Mouse (Mus musculus) heart, postnatal 4 days (tissue): ENCODE data around the gene Usp29. TPM values are rescaled to one million over a fixed set of nuclear protein-coding genes. Genes with fewer than 3 reads are reported as not detected.
"Not testable (repeated sequence)": the region's sequence is repeated elsewhere in the genome, so short reads cannot be mapped to it uniquely, and the experiment has no call there.

ENCODE experiments used
- DNase-seq: peaks from one replicate; pipeline ENCODE4 v3.0.0; 2021
- microRNA-seq, 2 experiments: library from miRNA; unstranded; fragments of <30 nt; microRNA quantifications; one replicate each; pipeline ENCODE4 v1.2.0; 2021 to 2022
- total RNA-seq, 2 experiments: library from RNA; stranded (reverse); gene quantifications; 2 replicates each; pipeline ENCODE4 v1.2.3; 2021

The Usp29 gene
- total RNA-seq, 2 experiments from 2014 or later: 4.5 to 4.6 TPM

- DNase-seq: no peak
These were observed 204.4 kb downstream of the Usp29 start for GRCm38 (mm10) chr7:6934741-6935140.

DNA sequence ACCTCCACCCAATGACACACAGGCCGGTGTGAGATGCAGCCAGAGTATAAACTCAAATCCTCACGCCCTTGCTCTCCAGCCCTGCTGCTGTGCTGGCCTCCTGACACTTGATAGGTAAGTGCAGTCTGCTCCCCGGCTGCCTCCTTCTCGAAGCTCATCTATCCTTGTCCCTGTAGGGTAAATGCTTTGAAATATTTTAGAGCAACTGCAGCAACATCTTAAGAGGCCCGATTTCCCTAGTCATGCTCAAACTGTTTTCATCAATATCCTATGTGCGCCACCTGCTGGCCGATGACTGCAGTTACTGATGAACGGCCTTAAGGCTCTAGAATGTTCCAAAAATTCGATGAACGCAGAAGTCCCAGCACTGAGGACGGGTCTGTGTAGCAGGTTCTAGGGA is 206.7 kb downstream of the Usp29 start:
- DNase-seq: peak; percentile 82

- no peak for DNase-seq
These were observed 210.4 kb downstream of the Usp29 start for GRCm38 (mm10) chr7:6940761-6941231.

GRCm38 (mm10) chr7:6948061-6948460 is 217.7 kb downstream of the Usp29 start:
- DNase-seq: not testable (repeated sequence)

- no peak for DNase-seq
These were observed 226.2 kb downstream of the Usp29 start for GRCm38 (mm10) chr7:6956576-6956975.

- no peak for DNase-seq
These were observed 228.2 kb downstream of the Usp29 start for GRCm38 (mm10) chr7:6958574-6958973.

DNA sequence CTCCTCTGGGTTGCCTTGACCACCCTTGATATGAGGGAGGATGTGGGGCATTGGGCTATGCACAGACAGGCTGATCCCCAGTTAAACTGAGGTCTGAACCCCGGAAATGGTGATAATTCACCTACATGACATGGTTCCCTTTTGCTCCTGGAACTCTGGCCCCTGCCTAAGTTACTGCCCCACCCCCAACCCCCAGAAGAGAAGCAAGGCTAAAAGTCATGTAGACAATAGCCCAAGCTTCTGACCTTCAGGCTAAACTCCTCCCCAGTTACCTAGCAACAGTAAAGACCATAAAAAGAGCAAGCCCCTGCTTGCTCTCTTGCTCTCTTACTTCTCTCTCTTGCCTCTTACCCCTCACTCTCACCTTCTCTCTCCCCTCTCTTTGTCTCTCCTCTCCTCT is 243.2 kb downstream of the Usp29 start:
- DNase-seq: no peak

DNA sequence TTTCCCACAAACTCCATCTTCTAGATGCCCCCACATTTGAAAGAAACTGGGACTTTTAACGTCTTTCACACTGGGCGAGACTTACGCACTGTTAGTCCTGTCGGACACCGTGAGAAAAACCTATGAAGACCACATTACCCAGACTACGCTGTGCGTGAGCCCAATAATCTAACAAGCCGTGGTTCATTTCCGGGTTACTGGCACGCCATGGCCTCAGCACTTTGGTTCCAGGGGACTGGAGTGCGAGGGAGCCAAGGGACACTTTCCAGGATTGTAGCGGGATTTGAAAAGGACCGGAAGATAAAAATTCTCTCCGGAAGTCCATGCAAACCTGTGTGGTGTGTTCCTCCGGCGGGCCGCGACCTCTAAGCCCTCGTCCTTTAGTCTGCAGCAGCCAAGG is 246.5 kb downstream of the Usp29 start:
- DNase-seq: no peak

- DNase-seq: not testable (repeated sequence)
These were observed 264.9 kb downstream of the Usp29 start, which contains the start of gene Aurkc for GRCm38 (mm10) chr7:6995251-6995650. Aurkc (plus strand) TSS chr7:6995300.

GRCm38 (mm10) chr7:6998914-6999313 is 268.5 kb downstream of the Usp29 start:
- not testable (repeated sequence) for DNase-seq

- DNase-seq: not testable (repeated sequence)
These were observed 275.1 kb downstream of the Usp29 start for GRCm38 (mm10) chr7:7005441-7005840.

Small RNA genes lying within 50 kb of the gene (microRNA-seq; reads per million reads assigned to microRNA genes)
- 38.7 to 43.2 reads per million in 2 experiments for gene Mir3099

Other genes starting within 250 kb of the Usp29 start
- not detected for gene Olfr5, start 243.6 kb upstream of the Usp29 start, total RNA-seq
- gene Olfr1347, start 230.8 kb upstream of the Usp29 start, total RNA-seq: not detected
- gene Olfr1348, start 221.8 kb upstream of the Usp29 start, total RNA-seq: not detected
- not detected for gene Olfr1349, start 207.6 kb upstream of the Usp29 start, total RNA-seq
- gene Olfr1350, start 165.7 kb upstream of the Usp29 start, total RNA-seq: not detected
- gene Zim1, start 34.1 kb upstream of the Usp29 start, total RNA-seq: 10 to 100 TPM; 20.6 to 20.8 TPM
- 10 to 100 TPM; 69.5 to 75.3 TPM for gene Peg3, start 147 bp upstream of the Usp29 start, total RNA-seq